Mouse (Mus musculus): ENCODE data around the gene Gid8. TPM values are rescaled to one million over a fixed set of nuclear protein-coding genes. Genes with fewer than 3 reads are reported as not detected.

Gid8 gene
- polyA plus RNA-seq, 1 experiment from 2014 or later = 50.2 TPM

GRCm38 (mm10) chr2:180741421-180741820, 31.5 kb downstream of the Gid8 start:
- H3K9me3 ChIP-seq (replicated peaks) = no peaks in the 10 kb centered on the region
- peaks cover 11% of the 10 kb centered on the region for H3K4me1 ChIP-seq
- no peaks in the 10 kb centered on the region for H3K36me3 ChIP-seq
- H3K27ac ChIP-seq (replicated peaks) = no peak overlapping the region
- no peaks in the 10 kb centered on the region for H3K27me3 ChIP-seq (ENCODE audit: low read depth, poor library complexity, severe bottlenecking)
- DNase-seq (ENCODE audit: low spot score) = no peak
- 80% methylated on average over 7 of the region's 7 CpGs for WGBS
- H3K4me3 ChIP-seq = no peak overlapping the region

GRCm38 (mm10) chr2:180742820-180743219, 32.9 kb downstream of the Gid8 start:
- DNase-seq (ENCODE audit: low spot score) = no peak
- 84% methylated on average over 6 of the region's 6 CpGs for WGBS
- no peak overlapping the region for H3K4me3 ChIP-seq
- H3K27me3 ChIP-seq (ENCODE audit: low read depth, poor library complexity, severe bottlenecking) = no peaks in the 10 kb centered on the region
- H3K4me1 ChIP-seq = peaks cover 21% of the 10 kb centered on the region
- H3K27ac ChIP-seq (replicated peaks) = no peak overlapping the region
- no peaks in the 10 kb centered on the region for H3K36me3 ChIP-seq
- H3K9me3 ChIP-seq (replicated peaks) = no peaks in the 10 kb centered on the region

GRCm38 (mm10) chr2:180743321-180743720, 33.4 kb downstream of the Gid8 start:
- DNase-seq (ENCODE audit: low spot score) = no peak
- Histone ChIP-seq H3K4me1 (peaks cover 21% of the 10 kb centered on the region), H3K4me3 (no peak overlapping the region), H3K27me3 (ENCODE audit: low read depth, poor library complexity, severe bottlenecking) (no peaks in the 10 kb centered on the region), H3K9me3 (replicated peaks) (no peaks in the 10 kb centered on the region), H3K27ac (replicated peaks) (no peak overlapping the region), H3K36me3 (no peaks in the 10 kb centered on the region)
- WGBS = 83% methylated on average over 2 of the region's 2 CpGs

- Histone ChIP-seq H3K9me3 (replicated peaks) (no peaks in the 10 kb centered on the region), H3K4me1 (peaks cover 17% of the 10 kb centered on the region), H3K4me3 (no peak overlapping the region), H3K36me3 (no peaks in the 10 kb centered on the region), H3K27ac (replicated peaks) (no peak overlapping the region), H3K27me3 (ENCODE audit: low read depth, poor library complexity, severe bottlenecking) (no peaks in the 10 kb centered on the region)
- 37% methylated on average over 17 of the region's 17 CpGs for WGBS
- DNase-seq (ENCODE audit: low spot score) = peak; percentile 85
Measured at GRCm38 (mm10) chr2:180745248-180745927, 35.5 kb downstream of the Gid8 start.

GRCm38 (mm10) chr2:180746569-180747192, 36.8 kb downstream of the Gid8 start:
- H3K9me3 ChIP-seq (replicated peaks) = no peaks in the 10 kb centered on the region
- H3K4me3 ChIP-seq = no peak overlapping the region
- peaks cover 15% of the 10 kb centered on the region for H3K4me1 ChIP-seq
- no peak overlapping the region for H3K27ac ChIP-seq (replicated peaks)
- no peak for DNase-seq (ENCODE audit: low spot score)
- H3K36me3 ChIP-seq = no peaks in the 10 kb centered on the region
- 44% methylated on average over 5 of the region's 5 CpGs for WGBS
- H3K27me3 ChIP-seq (ENCODE audit: low read depth, poor library complexity, severe bottlenecking) = no peaks in the 10 kb centered on the region

- DNase-seq (ENCODE audit: low spot score) = no peak
- Histone ChIP-seq H3K36me3 (no peaks in the 10 kb centered on the region), H3K27ac (replicated peaks) (no peak overlapping the region), H3K4me3 (no peak overlapping the region), H3K27me3 (ENCODE audit: low read depth, poor library complexity, severe bottlenecking) (no peaks in the 10 kb centered on the region), H3K4me1 (peaks cover 15% of the 10 kb centered on the region), H3K9me3 (replicated peaks) (no peaks in the 10 kb centered on the region)
- WGBS = 59% methylated on average over 5 of the region's 5 CpGs
Measured at GRCm38 (mm10) chr2:180748904-180749303, 39.0 kb downstream of the Gid8 start.

GRCm38 (mm10) chr2:180754976-180755688, 45.2 kb downstream of the Gid8 start:
- Histone ChIP-seq H3K27ac (replicated peaks) (no peak overlapping the region), H3K4me3 (no peak overlapping the region), H3K4me1 (peaks cover 39% of the 10 kb centered on the region), H3K9me3 (replicated peaks) (no peaks in the 10 kb centered on the region), H3K27me3 (ENCODE audit: low read depth, poor library complexity, severe bottlenecking) (no peaks in the 10 kb centered on the region), H3K36me3 (no peaks in the 10 kb centered on the region)
- WGBS = 83% methylated on average over 5 of the region's 5 CpGs
- DNase-seq (ENCODE audit: low spot score) = no peak

- no peaks in the 10 kb centered on the region for H3K9me3 ChIP-seq (replicated peaks)
- H3K36me3 ChIP-seq = no peaks in the 10 kb centered on the region
- H3K4me3 ChIP-seq = no peak overlapping the region
- H3K4me1 ChIP-seq = peaks cover 39% of the 10 kb centered on the region
- H3K27me3 ChIP-seq (ENCODE audit: low read depth, poor library complexity, severe bottlenecking) = no peaks in the 10 kb centered on the region
- DNase-seq (ENCODE audit: low spot score) = peak; percentile 64
- peak overlapping the region; percentile 23; the same call in 1 of the 2 replicates for H3K27ac ChIP-seq (replicated peaks)
- WGBS = 1% methylated on average over 8 of the region's 8 CpGs
Measured at GRCm38 (mm10) chr2:180755896-180756295, 46.0 kb downstream of the Gid8 start.

GRCm38 (mm10) chr2:180756786-180757185, 46.9 kb downstream of the Gid8 start:
- Histone ChIP-seq H3K27ac (replicated peaks) (no peak overlapping the region), H3K9me3 (replicated peaks) (no peaks in the 10 kb centered on the region)
- WGBS = 45% methylated on average over 2 of the region's 2 CpGs

GRCm38 (mm10) chr2:180758513-180759263, 48.8 kb downstream of the Gid8 start:
- Histone ChIP-seq H3K4me1 (peaks cover 43% of the 10 kb centered on the region), H3K36me3 (no peaks in the 10 kb centered on the region), H3K9me3 (replicated peaks) (no peaks in the 10 kb centered on the region), H3K27me3 (ENCODE audit: low read depth, poor library complexity, severe bottlenecking) (no peaks in the 10 kb centered on the region), H3K27ac (replicated peaks) (peak overlapping the region; percentile 80), H3K4me3 (peak overlapping the region; percentile 11; the same call in 1 of the 2 replicates)
- DNase-seq (ENCODE audit: low spot score) = peak; percentile 57
- 54% methylated on average over 15 of the region's 15 CpGs for WGBS

More at GRCm38 (mm10) chr2:180756786-180757185, 46.9 kb downstream of the Gid8 start:
- no peaks in the 10 kb centered on the region for H3K27me3 ChIP-seq (ENCODE audit: low read depth, poor library complexity, severe bottlenecking)
- H3K36me3 ChIP-seq = no peaks in the 10 kb centered on the region
- H3K4me1 ChIP-seq = peaks cover 39% of the 10 kb centered on the region
- no peak overlapping the region for H3K4me3 ChIP-seq
- peak; percentile 31 for DNase-seq (ENCODE audit: low spot score)

GRCm38 (mm10) chr2:180764986-180765385, 55.1 kb downstream of the Gid8 start:
- Histone ChIP-seq H3K27me3 (ENCODE audit: low read depth, poor library complexity, severe bottlenecking) (0 out of 2 replicates have a peak, but pooled peaks cover 2% of the 10 kb centered on the region), H3K9me3 (replicated peaks) (no peaks in the 10 kb centered on the region), H3K36me3 (no peaks in the 10 kb centered on the region), H3K4me3 (no peak overlapping the region), H3K27ac (replicated peaks) (no peak overlapping the region; the same call in 1 of the 2 replicates), H3K4me1 (0 out of 2 replicates have a peak, but pooled peaks cover 9% of the 10 kb centered on the region)
- WGBS = 83% methylated on average over 11 of the region's 11 CpGs
- DNase-seq (ENCODE audit: low spot score) = no peak

GRCm38 (mm10) chr2:180765713-180766112, 55.8 kb downstream of the Gid8 start:
- Histone ChIP-seq H3K27me3 (ENCODE audit: low read depth, poor library complexity, severe bottlenecking) (peaks cover 9% of the 10 kb centered on the region; the same call in 1 of the 2 replicates), H3K9me3 (replicated peaks) (no peaks in the 10 kb centered on the region), H3K4me3 (no peak overlapping the region), H3K36me3 (no peaks in the 10 kb centered on the region), H3K27ac (replicated peaks) (no peak overlapping the region), H3K4me1 (0 out of 2 replicates have a peak, but pooled peaks cover 9% of the 10 kb centered on the region)
- 81% methylated on average over 7 of the region's 7 CpGs for WGBS
- DNase-seq (ENCODE audit: low spot score) = no peak

Measured in midbrain, embryonic 10.5 days (tissue).